Mouse (Mus musculus): Measurements from ENCODE around the gene Dst.

Dst gene

GRCm38 (mm10) chr1:33931791-33932190 lies 23.8 kb downstream of the Dst start:
- DNase-seq (ENCODE audit: low spot score), result no peak

GRCm38 (mm10) chr1:33932196-33932595 lies 24.2 kb downstream of the Dst start:
- DNase-seq (ENCODE audit: low spot score), result no peak

GRCm38 (mm10) chr1:33932845-33933499 lies 24.9 kb downstream of the Dst start:
- DNase-seq (ENCODE audit: low spot score), result no peak

- no peak for DNase-seq (ENCODE audit: low spot score)
Measured at GRCm38 (mm10) chr1:33935946-33936345, 27.9 kb downstream of the Dst start.

- no peak for DNase-seq (ENCODE audit: low spot score)
Measured at GRCm38 (mm10) chr1:33939828-33940227, 31.8 kb downstream of the Dst start.

GRCm38 (mm10) chr1:33940364-33940928 lies 32.4 kb downstream of the Dst start:
- DNase-seq (ENCODE audit: low spot score), result no peak

- no peak for DNase-seq (ENCODE audit: low spot score)
Measured at GRCm38 (mm10) chr1:33942638-33943037, 34.6 kb downstream of the Dst start.

GRCm38 (mm10) chr1:33943943-33944342 lies 35.9 kb downstream of the Dst start:
- no peak for DNase-seq (ENCODE audit: low spot score)

- DNase-seq (ENCODE audit: low spot score), result peak; percentile 42
Measured at GRCm38 (mm10) chr1:33944977-33945750, 37.1 kb downstream of the Dst start.

- DNase-seq (ENCODE audit: low spot score), result no peak
Measured at GRCm38 (mm10) chr1:33945756-33946155, 37.7 kb downstream of the Dst start.

- DNase-seq (ENCODE audit: low spot score), result no peak
Measured at GRCm38 (mm10) chr1:33946601-33947395, 38.8 kb downstream of the Dst start.

GRCm38 (mm10) chr1:33947838-33948237 lies 39.8 kb downstream of the Dst start:
- no peak for DNase-seq (ENCODE audit: low spot score)

GRCm38 (mm10) chr1:33948511-33948910 lies 40.5 kb downstream of the Dst start:
- no peak for DNase-seq (ENCODE audit: low spot score)

GRCm38 (mm10) chr1:33955626-33956025 lies 47.6 kb downstream of the Dst start:
- no peak for DNase-seq (ENCODE audit: low spot score)

- DNase-seq (ENCODE audit: low spot score), result no peak
Measured at GRCm38 (mm10) chr1:33960439-33960838, 52.4 kb downstream of the Dst start.

GRCm38 (mm10) chr1:33964643-33965042 lies 56.6 kb downstream of the Dst start:
- DNase-seq (ENCODE audit: low spot score), result peak; percentile 51

GRCm38 (mm10) chr1:33965824-33966223 lies 57.8 kb downstream of the Dst start:
- no peak for DNase-seq (ENCODE audit: low spot score)

GRCm38 (mm10) chr1:33966328-33966727 lies 58.3 kb downstream of the Dst start:
- peak; percentile 85 for DNase-seq (ENCODE audit: low spot score)

- no peak for DNase-seq (ENCODE audit: low spot score)
Measured at GRCm38 (mm10) chr1:33967206-33967605, 59.2 kb downstream of the Dst start.

GRCm38 (mm10) chr1:33969910-33970309 lies 61.9 kb downstream of the Dst start:
- DNase-seq (ENCODE audit: low spot score), result peak; percentile 55

- DNase-seq (ENCODE audit: low spot score), result no peak
Measured at GRCm38 (mm10) chr1:33974401-33974800, 66.4 kb downstream of the Dst start.

GRCm38 (mm10) chr1:33975333-33975732 lies 67.3 kb downstream of the Dst start:
- no peak for DNase-seq (ENCODE audit: low spot score)

Measured in embryo, embryonic 10 days (tissue).